Mouse (Mus musculus) heart, embryonic 12.5 days (tissue): Measurements from ENCODE around the gene Thegl. TPM values are rescaled to one million over a fixed set of nuclear protein-coding genes. Genes with fewer than 3 reads are reported as not detected.

Experiments used
- ATAC-seq: fragments of 200-750 bp; cut with Nextera tagmentation; 2 replicates; pipeline ENCODE4 v1.8.0; 2017; ENCODE audit warnings: moderate TSS enrichment, moderate library complexity; ENCODE audit not compliant: insufficient number of reproducible peaks, low FRiP score
- H3K27ac ChIP-seq: fragments of 300-500 bp; sonication (generic); 2 replicates; pipeline ENCODE4 v1.5.1; 2016; ENCODE audit warnings: mild to moderate bottlenecking, moderate library complexity; ENCODE audit not compliant: poor library complexity, severe bottlenecking
- H3K27me3 ChIP-seq: fragments of 300-500 bp; sonication (generic); replicated peaks from 2 replicates; pipeline ENCODE4 v1.6.1; 2016; ENCODE audit warnings: mild to moderate bottlenecking, moderate library complexity
- H3K36me3 ChIP-seq: fragments of 300-500 bp; sonication (generic); 2 replicates; pipeline ENCODE4 v1.6.1; 2016; ENCODE audit warnings: mild to moderate bottlenecking, moderate library complexity
- H3K4me1 ChIP-seq: fragments of 300-500 bp; sonication (generic); replicated peaks from 2 replicates; pipeline ENCODE4 v1.6.1; 2016; ENCODE audit warnings: mild to moderate bottlenecking
- H3K4me2 ChIP-seq: fragments of 300-500 bp; sonication (generic); 2 replicates; pipeline ENCODE4 v1.6.1; 2016; ENCODE audit warnings: mild to moderate bottlenecking, moderate library complexity
- H3K4me3 ChIP-seq: fragments of 300-500 bp; sonication (generic); 2 replicates; pipeline ENCODE4 v1.5.1; 2016; ENCODE audit warnings: mild to moderate bottlenecking
- H3K9ac ChIP-seq: fragments of 300-500 bp; sonication (generic); 2 replicates; pipeline ENCODE4 v1.6.1; 2016; ENCODE audit warnings: mild to moderate bottlenecking, moderate library complexity
- H3K9me3 ChIP-seq: fragments of 300-500 bp; sonication (generic); replicated peaks from 2 replicates; pipeline ENCODE4 v1.6.1; 2016; ENCODE audit warnings: mild to moderate bottlenecking, moderate library complexity
- WGBS: fragments of 180-500 bp; shearing (Covaris S2); methylation state at CpG from one replicate; pipeline ENCODE4 v1.1.7; 2016; 5-methylcytosine and 5-hydroxymethylcytosine counted together
- polyA plus RNA-seq: library from polyadenylated mRNA; unstranded; fragments of >200 nt; fragmentation: Nextera tagmentation; extraction: Ambion mirVana; gene quantifications from 2 replicates; pipeline ENCODE4 v1.2.1, GENCODE M21; 2016

The Thegl gene
- polyA plus RNA-seq, 1 experiment from 2014 or later = not detected

DNA sequence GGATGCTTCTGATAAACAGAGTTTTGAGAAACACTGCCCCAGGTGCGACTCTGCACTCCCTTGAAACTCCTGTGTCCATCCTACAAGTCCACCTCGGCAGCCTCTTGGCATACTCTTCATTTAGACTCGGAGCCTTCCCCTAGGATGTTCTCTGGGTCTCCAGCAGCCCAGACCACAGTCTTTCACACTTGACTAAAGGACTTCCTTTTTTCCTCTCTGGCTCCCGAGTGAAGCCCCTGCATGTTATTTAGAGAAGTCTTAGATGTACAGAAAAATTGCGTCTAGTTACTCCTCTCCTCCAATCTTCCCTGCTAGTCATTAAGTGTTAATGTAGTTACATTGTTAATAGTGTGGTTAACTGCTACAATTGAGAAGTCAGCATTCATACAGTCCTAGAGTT is 28.5 kb downstream of the Thegl start:
- Histone ChIP-seq H3K4me3 (no peak overlapping the region), H3K36me3 (no peaks in the 10 kb centered on the region), H3K9me3 (no peaks in the 10 kb centered on the region; the same call in 1 of the 2 replicates), H3K4me1 (no peaks in the 10 kb centered on the region), H3K4me2 (no peak overlapping the region), H3K27me3 (no peaks in the 10 kb centered on the region), H3K27ac (no peak overlapping the region), H3K9ac (no peak overlapping the region)
- WGBS = 66% methylated on average over 5 of the region's 5 CpGs
- no peak for ATAC-seq

DNA sequence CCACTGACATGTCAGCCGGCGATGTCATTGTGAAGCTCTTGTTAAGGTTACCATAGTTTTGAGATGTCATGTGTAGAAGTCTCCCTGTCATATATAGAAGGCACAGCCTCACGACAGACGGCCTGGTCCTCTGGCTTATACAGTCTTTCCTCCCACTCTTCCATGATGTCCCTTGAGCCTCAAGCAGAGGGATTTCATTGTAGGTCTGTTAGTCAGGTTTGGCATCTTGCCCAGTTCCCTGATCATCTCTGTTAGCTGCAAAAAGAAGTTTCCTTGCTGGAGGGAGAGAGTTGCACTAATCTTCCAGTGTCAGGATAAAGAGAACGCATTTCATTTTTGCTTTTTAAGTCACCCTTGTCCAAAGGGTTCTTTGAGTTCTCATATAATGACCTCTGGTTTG is 36.8 kb downstream of the Thegl start:
- ATAC-seq = no peak

DNA sequence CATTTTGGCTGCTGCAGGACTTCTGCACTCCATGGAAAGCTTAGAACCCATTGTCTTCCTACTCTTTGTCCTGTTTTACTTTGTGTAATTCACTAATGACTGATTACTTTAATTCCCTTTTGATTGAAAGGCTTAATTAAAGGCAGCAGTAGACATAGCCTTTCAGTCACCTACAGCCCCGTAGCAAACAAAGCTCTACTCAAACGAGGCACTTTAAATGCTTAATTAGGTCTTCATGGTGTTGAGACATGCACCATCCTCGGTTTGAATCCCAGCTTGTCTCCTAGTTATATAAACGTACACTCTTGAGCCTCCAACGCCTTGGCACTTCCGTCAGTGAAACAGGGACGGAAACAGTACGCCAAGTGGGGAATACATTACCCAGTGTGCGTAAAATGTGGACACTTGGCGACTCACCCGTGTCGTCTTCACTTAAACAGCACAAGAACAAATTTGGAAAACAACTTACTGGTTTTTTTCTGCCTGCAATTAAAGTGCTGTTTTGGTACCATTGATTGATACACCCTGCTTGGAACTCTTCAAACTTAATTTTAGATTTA is 41.1 kb downstream of the Thegl start:
- 81% methylated on average over 12 of the region's 12 CpGs for WGBS
- no peak for ATAC-seq

More for the DNA sequence above, 36.8 kb downstream of the Thegl start:
- Histone ChIP-seq H3K36me3 (no peaks in the 10 kb centered on the region), H3K4me3 (no peak overlapping the region), H3K27me3 (0 out of 2 replicates have a peak, but pooled peaks cover 3% of the 10 kb centered on the region), H3K9ac (no peak overlapping the region), H3K27ac (no peak overlapping the region), H3K4me2 (no peak overlapping the region), H3K4me1 (no peaks in the 10 kb centered on the region), H3K9me3 (peaks cover 4% of the 10 kb centered on the region; the same call in 1 of the 2 replicates)
- WGBS = 81% methylated on average over 5 of the region's 5 CpGs

DNA sequence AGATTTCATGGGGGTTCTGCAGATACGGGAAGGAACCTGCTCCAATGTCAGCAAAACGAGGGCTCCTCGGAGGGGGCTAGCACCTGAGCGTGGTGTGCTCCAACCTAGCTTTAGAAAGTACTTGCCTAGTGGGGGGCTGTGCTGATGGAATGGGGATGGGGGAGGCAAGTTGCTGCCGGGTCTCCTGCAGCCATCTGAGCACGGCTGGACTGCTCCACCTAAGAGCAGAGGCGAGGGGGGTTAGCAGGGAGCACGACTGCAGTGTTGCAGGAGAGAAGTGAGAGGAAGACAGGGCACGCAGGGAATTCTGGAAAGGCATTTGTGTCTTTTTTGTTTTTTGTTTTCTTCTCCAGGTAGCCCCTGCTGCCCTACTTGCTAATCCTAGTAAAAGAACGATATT is 44.5 kb downstream of the Thegl start:
- Histone ChIP-seq H3K27ac (no peak overlapping the region), H3K27me3 (0 out of 2 replicates have a peak, but pooled peaks cover 3% of the 10 kb centered on the region), H3K36me3 (no peaks in the 10 kb centered on the region), H3K9me3 (no peaks in the 10 kb centered on the region), H3K9ac (no peak overlapping the region), H3K4me2 (no peak overlapping the region), H3K4me1 (0 out of 2 replicates have a peak, but pooled peaks cover 3% of the 10 kb centered on the region), H3K4me3 (no peak overlapping the region)
- WGBS = 40% methylated on average over 10 of the region's 10 CpGs
- no peak for ATAC-seq

More for the DNA sequence above, 41.1 kb downstream of the Thegl start:
- Histone ChIP-seq H3K9me3 (peaks cover 4% of the 10 kb centered on the region; the same call in 1 of the 2 replicates), H3K4me1 (0 out of 2 replicates have a peak, but pooled peaks cover 3% of the 10 kb centered on the region), H3K4me3 (no peak overlapping the region), H3K27ac (no peak overlapping the region), H3K4me2 (no peak overlapping the region), H3K9ac (no peak overlapping the region), H3K36me3 (no peaks in the 10 kb centered on the region), H3K27me3 (0 out of 2 replicates have a peak, but pooled peaks cover 3% of the 10 kb centered on the region)

DNA sequence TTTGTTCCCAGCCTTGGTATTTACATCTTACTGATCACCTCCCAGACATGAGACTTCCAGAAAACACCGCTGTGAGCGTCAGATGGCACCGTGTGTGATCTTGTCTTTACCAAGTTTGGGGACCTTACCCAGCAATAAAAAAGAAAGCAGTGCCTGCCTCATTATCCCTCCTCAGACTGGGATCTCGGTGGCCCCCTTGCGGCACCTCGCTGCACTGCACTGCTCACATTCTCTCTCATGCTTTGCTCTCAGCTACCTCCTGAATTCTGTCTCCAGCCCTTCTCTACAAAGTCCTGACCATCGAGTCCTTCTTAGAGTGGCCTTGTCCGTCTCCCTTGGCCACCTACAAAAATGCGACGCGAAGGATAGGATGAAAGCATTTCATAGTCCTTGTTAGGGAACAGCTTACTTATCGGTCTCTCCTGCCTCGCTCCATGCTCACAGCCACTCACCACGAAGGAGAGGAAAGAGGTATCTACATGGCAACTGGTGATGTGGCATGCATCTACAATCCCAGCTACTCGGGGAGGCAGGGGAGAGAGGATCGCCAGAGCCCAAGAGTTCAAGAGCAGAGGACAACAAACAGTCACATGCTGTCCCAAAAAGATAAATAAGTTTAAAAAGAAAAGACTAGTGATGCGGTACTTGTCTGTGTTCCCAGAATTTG is 45.7 kb downstream of the Thegl start:
- Histone ChIP-seq H3K4me1 (0 out of 2 replicates have a peak, but pooled peaks cover 3% of the 10 kb centered on the region), H3K9me3 (no peaks in the 10 kb centered on the region), H3K4me3 (peak overlapping the region; percentile 20), H3K9ac (no peak overlapping the region), H3K36me3 (no peaks in the 10 kb centered on the region), H3K27me3 (no peaks in the 10 kb centered on the region), H3K27ac (no peak overlapping the region), H3K4me2 (peak overlapping the region; percentile 50)
- WGBS = 26% methylated on average over 17 of the region's 17 CpGs
- no peak for ATAC-seq

DNA sequence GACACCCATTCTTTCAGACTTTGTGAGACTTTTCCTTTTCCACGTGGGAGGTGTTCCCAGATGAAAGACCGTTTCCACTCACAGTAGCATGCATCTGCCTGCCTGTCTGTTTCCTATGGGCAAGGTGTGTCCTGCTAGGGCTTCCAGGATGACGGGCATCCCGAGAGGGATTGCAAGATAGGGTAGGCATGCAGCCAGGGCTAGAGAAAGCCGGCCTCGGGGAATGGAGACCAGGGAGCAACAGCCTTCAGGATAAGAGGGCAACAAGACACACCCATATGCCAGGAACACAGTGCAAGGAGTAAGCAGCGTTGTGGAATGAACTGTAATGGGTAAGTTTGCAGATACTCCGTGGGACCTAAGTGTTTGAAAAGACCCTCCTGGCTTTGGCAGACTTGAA is 51.5 kb downstream of the Thegl start:
- 0 out of 2 replicates have a peak, but pooled peaks cover 5% of the 10 kb centered on the region for H3K9me3 ChIP-seq
- H3K9ac ChIP-seq = no peak overlapping the region
- H3K4me1 ChIP-seq = no peaks in the 10 kb centered on the region; the same call in 1 of the 2 replicates
- H3K4me2 ChIP-seq = no peak overlapping the region
- ATAC-seq = no peak
- H3K27ac ChIP-seq = no peak overlapping the region
- H3K4me3 ChIP-seq = no peak overlapping the region
- 63% methylated on average over 8 of the region's 8 CpGs for WGBS
- H3K36me3 ChIP-seq = no peaks in the 10 kb centered on the region
- H3K27me3 ChIP-seq = no peaks in the 10 kb centered on the region

DNA sequence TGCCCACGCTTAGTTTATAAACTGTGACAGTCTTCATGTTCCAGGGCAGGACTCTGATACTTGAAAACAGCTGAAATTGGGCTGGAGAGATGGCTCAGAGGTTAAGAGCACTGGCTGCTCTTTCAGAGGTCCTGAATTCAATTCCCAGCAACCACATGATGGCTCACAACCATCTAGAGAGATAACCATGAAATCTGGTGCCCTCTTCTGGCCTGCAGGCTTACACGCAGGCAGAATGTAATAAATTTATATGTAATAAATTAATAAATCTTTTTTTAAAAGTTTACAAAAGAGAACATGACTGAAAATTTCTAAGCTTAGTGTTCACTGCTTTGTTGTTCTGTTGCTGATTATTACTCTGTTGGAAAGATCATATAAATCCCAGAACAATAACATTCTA is 55.2 kb downstream of the Thegl start:
- H3K36me3 ChIP-seq = no peaks in the 10 kb centered on the region
- peaks cover 6% of the 10 kb centered on the region; the same call in 1 of the 2 replicates for H3K4me1 ChIP-seq
- H3K4me3 ChIP-seq = no peak overlapping the region
- 0 out of 2 replicates have a peak, but pooled peaks cover 5% of the 10 kb centered on the region for H3K9me3 ChIP-seq
- ATAC-seq = no peak
- H3K9ac ChIP-seq = no peak overlapping the region
- no peak overlapping the region for H3K27ac ChIP-seq
- no peaks in the 10 kb centered on the region for H3K27me3 ChIP-seq
- no peak overlapping the region for H3K4me2 ChIP-seq
- 85% methylated on average over 2 of the region's 2 CpGs for WGBS

DNA sequence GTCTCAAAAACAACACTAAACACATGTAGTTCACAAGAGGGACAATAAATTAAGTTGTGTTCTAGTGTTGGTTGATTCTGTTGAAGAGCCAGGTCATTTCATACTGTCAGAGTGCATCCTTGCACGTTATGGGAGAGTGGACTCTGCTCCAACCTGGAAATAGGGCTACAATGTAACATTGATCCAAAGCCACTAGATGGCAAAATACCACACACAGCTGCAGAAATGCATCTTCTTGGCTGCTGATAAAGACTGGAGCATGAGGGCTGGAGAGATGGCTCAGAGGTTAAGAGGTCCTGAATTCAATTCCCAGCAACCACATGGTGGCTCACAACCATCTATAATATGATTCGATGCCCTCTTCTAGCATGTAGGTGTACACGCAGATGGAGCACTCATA is 55.8 kb downstream of the Thegl start:
- WGBS = 72% methylated on average over 3 of the region's 3 CpGs
- Histone ChIP-seq H3K27me3 (no peaks in the 10 kb centered on the region), H3K4me3 (no peak overlapping the region), H3K9ac (no peak overlapping the region), H3K36me3 (no peaks in the 10 kb centered on the region), H3K4me2 (no peak overlapping the region), H3K4me1 (peaks cover 6% of the 10 kb centered on the region; the same call in 1 of the 2 replicates), H3K9me3 (0 out of 2 replicates have a peak, but pooled peaks cover 5% of the 10 kb centered on the region), H3K27ac (no peak overlapping the region)
- no peak for ATAC-seq

DNA sequence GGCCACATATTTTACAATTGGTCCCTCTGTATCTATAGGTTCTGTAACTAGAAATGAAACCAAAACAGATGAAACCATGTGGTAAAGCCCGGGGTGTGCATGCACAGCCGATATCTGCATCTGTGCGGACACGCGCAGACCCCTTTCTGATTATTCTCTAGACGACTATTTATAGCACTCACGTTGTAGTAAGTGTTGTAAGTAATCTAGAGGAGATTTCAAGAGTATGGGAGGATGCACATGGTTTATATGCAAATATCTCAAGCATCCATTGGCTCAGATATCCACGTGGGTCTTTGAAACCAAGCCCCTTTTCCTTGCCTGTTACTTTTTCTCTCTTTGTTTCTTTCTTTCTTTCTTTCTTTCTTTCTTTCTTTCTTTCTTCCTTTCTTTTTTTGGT is 58.0 kb downstream of the Thegl start:
- H3K36me3 ChIP-seq = no peaks in the 10 kb centered on the region
- H3K9me3 ChIP-seq = 0 out of 2 replicates have a peak, but pooled peaks cover 5% of the 10 kb centered on the region
- no peak overlapping the region for H3K9ac ChIP-seq
- H3K4me1 ChIP-seq = peaks cover 6% of the 10 kb centered on the region; the same call in 1 of the 2 replicates
- 0 out of 2 replicates have a peak overlapping the region, but pooled peaks have one; percentile 11 for H3K4me2 ChIP-seq
- no peak overlapping the region for H3K4me3 ChIP-seq
- H3K27me3 ChIP-seq = no peaks in the 10 kb centered on the region
- H3K27ac ChIP-seq = no peak overlapping the region
- no peak for ATAC-seq
- 56% methylated on average over 8 of the region's 8 CpGs for WGBS

DNA sequence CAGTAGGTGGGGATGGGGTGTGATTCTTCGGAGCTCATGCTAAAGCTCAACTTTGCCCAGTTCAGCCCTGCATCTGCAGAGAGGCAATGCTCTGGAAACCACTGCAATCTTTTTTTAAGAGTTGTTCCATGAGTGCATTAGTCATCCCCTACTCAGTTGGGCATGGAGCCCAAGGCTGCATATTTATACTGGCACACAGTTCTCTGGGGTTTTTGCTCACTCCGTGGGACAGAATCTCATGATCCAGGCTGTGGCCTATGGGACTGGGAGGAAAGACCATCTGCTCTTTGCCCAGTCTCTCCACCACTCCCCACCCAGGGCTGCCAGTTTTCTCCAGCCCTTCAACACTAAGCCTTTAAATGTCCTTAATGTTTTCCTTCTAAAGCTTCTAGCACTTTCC is 59.1 kb downstream of the Thegl start:
- WGBS = 53% methylated on average over 2 of the region's 2 CpGs
- Histone ChIP-seq H3K4me3 (no peak overlapping the region), H3K9ac (no peak overlapping the region), H3K9me3 (no peaks in the 10 kb centered on the region), H3K36me3 (no peaks in the 10 kb centered on the region), H3K4me2 (no peak overlapping the region), H3K4me1 (peaks cover 6% of the 10 kb centered on the region; the same call in 1 of the 2 replicates), H3K27ac (peak overlapping the region; percentile 30; the same call in 1 of the 2 replicates), H3K27me3 (no peaks in the 10 kb centered on the region)
- ATAC-seq = peak; percentile 66

DNA sequence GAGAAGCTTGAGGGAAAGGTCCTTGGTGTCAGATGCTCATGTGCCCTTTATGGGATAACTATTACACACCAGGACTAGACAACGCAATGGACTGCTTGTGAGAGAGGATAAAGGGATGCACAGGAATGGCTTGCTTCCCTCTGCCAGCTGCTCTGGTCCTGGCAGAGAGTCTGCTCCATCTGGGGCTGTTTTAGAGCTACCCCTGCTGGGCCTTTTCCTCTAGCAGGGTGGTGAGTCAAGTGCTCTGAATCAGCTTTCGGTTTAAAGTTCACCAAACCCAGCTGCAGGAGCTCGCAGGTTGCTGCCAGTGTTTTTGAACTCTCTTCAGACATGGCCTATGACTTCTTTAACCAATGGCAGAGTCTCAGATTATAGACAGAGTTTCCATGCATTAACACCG is 60.1 kb downstream of the Thegl start:
- no peaks in the 10 kb centered on the region for H3K36me3 ChIP-seq
- WGBS = 86% methylated on average over 4 of the region's 4 CpGs
- no peak overlapping the region for H3K9ac ChIP-seq
- peaks cover 6% of the 10 kb centered on the region; the same call in 1 of the 2 replicates for H3K4me1 ChIP-seq
- H3K27me3 ChIP-seq = no peaks in the 10 kb centered on the region
- no peak overlapping the region for H3K4me2 ChIP-seq
- ATAC-seq = no peak
- H3K27ac ChIP-seq = no peak overlapping the region
- no peak overlapping the region for H3K4me3 ChIP-seq
- no peaks in the 10 kb centered on the region for H3K9me3 ChIP-seq
